Mouse (Mus musculus) mature B cell (primary cell): ENCODE measurements at regions not wholly inside any gene's neighbourhood (a gene's known extent, or its start where the extent isn't known, plus 50 kb on each side); places are given as distances from the start of the nearest gene placed in this dataset.

Experiments
- in situ Hi-C: fragments of 300-500 bp; cut with MboI; formaldehyde crosslinking; loops from 2 replicates; pipeline ENCODE4 v1.14.3; 2019

DNA sequence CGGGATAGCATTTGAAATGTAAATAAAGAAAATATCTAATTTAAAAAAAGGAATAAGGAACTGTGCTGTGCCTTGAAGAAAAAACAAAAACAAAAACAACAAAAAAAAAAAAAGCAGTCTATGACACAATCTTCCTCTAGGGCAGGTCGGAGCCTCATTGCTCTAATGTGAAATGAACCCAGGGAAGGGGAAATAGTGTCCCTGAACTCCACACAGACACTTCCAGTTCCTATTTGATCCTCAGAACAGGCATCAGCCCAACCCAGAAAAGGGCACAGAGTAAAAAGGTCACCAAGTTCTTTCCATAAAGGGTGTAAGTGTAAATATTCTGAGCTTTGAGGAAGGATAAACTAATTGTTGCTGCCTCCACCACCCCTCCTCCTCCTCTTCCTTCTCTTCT is 250.2 kb upstream of the Fggy start:
- in situ Hi-C loops: no loop called here

DNA sequence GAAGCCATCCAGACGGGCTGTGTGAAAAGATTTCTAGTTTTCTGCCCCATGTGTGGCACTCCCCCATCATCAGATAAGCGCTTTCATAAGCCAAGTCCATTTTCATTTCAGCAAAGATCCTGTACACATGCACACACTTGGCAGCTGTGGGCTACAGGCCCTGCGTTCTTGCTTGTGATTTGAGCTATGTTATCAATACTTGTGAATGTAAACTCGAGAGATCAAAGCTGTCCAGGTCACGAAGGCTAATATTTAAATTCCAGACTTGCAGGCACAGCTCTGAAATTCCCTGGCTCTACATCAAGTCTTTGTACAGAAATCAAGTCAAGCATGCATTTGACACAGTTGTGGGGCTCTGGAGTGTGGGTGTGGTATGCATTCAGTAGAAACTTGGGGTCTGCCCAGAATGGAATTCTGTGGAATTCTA is 248.8 kb upstream of the Fggy start:
- in situ Hi-C loops: no loop called here

DNA sequence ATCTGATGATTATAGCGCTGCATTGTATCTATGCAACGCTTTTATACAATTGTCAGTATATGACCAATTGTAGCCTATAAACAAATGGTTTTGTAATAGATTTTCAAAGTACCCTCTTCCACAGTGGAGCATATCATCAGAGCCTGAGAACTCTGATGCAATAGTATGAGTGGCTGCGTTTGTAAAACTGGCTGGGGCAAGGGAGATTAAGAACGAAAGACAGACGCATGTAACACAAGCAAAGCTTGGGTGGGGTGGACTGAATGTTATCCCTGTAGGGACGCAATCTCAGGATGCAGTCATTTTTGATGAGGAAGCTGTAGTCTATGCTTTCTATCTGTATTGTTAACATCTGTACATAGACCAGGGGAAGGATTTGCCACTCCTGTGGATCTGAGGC is 246.9 kb upstream of the Fggy start:
- in situ Hi-C loops: no loop called here

GRCm38 (mm10) chr4:95317821-95318290 is 239.5 kb upstream of the Fggy start:
- in situ Hi-C loops: no loop called here

GRCm38 (mm10) chr4:95318561-95318960 is 238.7 kb upstream of the Fggy start:
- in situ Hi-C loops: no loop called here

DNA sequence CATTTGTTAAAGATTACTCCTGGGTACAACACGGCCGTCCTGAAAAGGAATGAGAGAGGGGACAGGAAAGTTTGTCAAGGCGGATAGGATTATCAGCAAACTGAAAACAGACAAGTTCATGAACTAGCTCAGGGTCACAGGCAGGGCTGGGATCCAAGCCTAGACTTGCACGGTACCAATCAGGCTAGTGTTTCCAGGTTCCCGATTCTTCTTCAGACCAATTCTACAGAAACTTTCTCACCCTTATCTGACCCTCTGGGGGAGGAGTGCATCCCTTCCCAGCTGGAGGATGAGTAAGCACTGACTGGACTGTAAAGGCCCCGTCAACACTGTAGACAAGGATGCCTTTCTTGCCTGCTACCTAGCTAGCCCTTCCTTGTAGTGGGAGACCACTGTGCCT is 238.3 kb upstream of the Fggy start:
- in situ Hi-C loops: no loop called here

GRCm38 (mm10) chr4:95325861-95326260 is 231.4 kb upstream of the Fggy start:
- in situ Hi-C loops: no loop called here

DNA sequence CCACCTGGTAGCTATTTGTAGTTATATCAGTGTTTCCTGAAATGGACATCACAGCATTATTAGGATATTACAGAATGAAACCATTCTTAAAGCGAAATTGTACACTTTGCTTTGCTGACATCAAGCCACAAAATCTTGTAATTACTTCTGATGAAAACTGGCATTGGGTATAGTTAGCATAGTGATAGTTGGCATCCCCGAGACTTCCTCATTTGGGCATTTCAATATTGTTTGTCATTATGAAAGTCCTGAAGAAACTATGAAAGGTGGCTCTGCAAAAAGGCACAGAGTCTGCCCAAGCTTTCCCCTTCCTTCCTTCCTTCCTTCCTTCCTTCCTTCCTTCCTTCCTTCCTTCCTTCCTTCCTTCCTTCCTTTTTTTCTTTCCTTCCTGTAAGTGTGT is 217.5 kb upstream of the Fggy start:
- in situ Hi-C loops: no loop called here

DNA sequence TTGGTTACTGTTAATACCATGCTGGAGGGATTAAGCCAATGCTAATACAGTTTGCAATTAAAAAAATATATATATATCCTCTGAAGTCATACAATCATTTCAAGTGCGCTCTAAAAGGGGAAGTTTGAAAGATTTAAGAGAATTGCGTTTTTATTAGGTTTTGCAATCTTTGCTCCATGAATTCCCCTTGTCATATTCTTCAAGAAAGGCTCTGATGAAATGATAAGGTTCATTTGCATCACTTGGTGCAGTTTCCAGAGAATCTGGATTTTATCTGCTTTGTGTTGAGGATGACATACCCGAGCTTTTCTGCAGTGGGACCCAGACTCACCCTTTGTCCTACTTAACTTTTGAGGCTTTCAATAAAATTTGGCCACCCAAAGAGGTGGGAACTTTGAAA is 216.4 kb upstream of the Fggy start:
- in situ Hi-C loops: no loop called here

- in situ Hi-C loops: no loop called here
Observed at GRCm38 (mm10) chr4:95346722-95347197, 210.5 kb upstream of the Fggy start.

- in situ Hi-C loops: no loop called here
Observed at GRCm38 (mm10) chr4:95347436-95347835, 209.9 kb upstream of the Fggy start.

GRCm38 (mm10) chr4:95348405-95349123 is 208.7 kb upstream of the Fggy start:
- in situ Hi-C loops: no loop called here

- in situ Hi-C loops: no loop called here
Observed at GRCm38 (mm10) chr4:95353894-95354319, 203.4 kb upstream of the Fggy start.

DNA sequence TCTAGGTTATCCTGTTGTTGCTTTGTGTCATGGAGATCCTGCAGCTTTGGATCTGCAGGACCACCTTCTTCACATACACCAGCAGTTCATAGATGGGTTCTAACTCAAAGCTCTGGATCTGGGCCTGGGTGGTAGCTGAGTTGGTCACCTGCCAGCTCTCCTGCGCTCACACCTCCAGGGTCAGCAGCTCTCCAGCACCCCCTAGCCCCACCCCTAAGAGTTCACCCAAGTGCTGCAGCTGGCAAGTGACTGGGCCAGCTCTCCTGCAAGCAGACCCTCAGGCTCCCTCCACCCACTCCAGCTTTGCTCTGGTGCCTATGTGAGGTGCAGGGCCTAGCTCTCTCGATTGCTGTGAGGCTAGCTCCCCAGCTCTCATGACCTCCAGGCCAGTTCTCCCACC is 198.6 kb upstream of the Fggy start:
- in situ Hi-C loops: no loop called here

DNA sequence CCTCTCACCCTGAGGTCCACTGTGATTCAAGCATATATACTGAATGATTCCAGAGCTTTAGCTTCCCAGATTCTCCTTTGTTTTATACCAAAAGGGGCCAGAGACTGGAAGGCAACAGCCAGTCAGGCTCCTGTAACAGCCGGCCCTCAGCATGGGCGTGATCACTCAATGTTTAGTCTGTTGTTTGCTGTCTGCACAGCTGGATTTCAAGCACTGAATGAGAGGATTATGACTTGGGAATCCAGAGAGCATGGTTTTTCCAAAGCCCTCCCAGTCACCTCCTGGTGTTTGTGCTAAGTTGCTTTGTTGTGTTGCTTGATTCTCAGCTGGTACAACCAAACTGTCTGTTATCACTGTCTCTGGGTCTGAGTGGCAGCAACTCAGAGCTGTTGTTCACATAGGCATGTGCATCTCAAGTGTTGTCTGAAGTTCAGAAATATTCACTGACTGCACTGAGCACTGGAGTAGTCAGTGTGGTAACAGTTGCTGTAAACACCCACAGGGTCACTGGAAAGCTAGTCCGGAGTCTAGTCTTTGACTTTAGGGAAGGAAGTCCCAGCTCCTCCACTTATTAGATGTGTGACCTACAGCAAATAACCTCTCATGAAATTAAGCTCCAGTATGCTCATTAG is 196.9 kb upstream of the Fggy start:
- in situ Hi-C loops: no loop called here

DNA sequence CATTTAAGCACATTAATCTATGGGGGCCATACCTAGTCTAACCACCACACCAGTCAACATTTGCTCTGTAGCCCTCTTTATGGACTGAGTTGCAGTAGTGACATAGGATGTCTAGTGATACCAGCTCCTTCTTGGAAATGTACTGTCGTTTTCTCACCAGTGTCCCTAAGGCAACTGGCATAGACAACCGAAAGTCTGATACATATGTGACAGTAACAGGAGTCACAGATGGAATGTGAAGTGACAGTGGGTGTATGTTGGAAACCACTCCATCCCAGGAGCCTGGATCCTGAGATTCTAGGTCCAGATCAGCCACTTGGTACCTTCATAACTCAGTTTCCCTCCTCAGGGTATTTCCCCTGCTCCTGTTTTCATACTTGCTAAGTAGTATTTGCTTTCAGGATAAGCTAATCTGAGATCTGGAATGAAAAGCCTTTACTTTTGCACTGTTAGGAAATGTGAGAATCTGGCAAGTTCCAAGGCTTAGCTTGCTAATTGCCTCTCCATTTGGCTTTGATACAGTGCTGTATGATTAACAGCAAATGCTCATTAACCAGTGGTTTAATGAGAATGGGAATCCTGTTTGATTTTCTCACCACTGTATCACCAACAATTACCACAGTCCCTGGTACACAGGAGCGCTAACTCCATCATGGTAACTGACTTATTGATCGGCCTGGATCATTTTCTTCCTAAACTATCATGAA is 192.8 kb upstream of the Fggy start:
- in situ Hi-C loops: no loop called here

DNA sequence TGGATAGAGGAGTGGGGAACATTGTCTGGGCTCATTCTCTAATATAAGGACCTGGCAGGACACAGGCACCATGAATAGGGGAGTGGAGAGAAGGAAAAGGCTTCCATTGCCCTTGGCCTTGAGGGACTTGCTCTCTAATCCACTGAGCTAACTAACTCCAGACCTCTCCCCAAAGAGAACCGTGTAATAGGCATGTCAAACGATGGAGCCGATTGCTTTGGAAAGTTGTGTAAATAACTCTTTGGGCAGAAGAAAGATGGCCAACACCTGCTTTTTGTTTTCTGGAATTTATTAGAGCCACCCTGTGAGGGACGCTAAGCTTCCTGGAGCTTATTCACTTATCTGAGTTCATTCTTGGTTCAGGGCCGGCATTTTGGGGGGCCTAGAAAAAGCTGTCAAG is 180.9 kb upstream of the Fggy start:
- in situ Hi-C loops: no loop called here

DNA sequence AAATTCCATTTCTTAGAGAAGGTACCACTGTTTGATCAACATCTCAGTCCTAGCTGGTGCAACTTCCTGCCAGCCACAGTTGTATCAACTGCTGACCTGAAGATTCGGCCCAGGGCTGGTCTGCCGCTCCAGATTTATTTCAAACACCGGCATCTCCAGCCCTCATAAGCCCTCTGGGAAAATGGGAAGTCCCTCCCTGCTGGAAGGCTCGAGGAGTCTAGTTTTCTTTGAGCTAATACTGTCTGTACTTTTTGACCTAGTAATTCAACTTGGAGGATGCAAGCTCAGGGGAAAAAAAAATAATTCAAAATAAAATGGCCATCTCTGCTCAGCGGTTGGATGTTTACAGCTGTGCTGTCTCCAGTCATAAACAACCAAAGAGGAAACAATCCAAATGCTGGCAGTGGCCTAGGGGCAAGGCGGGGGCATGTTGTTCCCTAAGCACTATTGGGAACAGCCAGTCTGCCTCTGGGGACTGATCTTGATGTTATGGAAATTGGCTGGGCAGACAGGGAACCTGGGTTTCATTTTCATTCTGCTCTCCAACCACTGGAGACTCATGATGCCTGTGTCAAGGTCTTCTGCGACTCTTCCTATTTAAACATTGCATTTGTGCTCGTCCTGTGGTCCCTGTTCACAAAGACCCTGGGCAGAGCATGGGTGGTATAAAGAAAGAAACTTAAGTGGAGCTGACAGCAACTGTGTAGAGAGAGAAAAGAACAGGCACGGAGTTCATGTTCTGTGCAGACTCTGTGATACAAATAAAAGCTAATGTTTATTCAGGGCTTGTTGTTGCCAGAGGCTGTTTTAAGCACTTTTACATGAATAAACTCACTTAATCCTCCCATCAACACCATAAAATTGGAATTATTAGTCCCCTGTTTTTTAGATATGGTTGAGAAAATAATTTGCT is 179.8 kb upstream of the Fggy start:
- in situ Hi-C loops: no loop called here

GRCm38 (mm10) chr4:95378645-95379044 is 178.7 kb upstream of the Fggy start:
- in situ Hi-C loops: no loop called here

DNA sequence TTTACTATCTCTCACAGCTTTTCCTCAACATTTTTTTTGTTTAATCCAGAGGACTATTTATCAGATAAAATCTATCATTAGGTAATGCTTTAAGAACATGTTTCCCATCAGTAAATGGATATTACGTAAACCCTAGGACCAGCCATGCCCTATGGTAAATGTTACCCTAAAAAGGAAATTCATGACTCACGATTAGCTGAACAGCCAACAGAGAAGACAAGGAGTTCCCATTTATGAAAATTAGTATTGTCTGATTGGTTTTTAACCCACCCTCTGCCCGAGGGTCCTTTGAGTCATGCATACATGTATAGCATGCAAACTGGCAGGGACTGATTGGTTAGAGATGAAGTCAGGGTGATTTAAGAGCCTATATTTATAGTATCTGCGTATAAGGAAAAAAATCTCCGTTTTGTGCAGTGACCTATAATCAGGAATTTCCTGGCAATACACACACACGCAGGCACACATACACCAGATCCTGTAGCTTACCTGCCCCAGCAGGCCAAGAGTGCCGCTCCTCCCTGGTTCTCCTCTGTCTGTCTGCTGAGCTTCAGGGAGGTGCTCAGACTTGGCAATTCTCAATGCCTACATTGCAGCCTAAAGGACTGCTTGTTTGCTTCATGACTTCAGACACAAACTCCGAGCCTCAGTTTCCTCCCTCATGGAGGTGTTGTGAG is 174.0 kb upstream of the Fggy start:
- in situ Hi-C loops: no loop called here

DNA sequence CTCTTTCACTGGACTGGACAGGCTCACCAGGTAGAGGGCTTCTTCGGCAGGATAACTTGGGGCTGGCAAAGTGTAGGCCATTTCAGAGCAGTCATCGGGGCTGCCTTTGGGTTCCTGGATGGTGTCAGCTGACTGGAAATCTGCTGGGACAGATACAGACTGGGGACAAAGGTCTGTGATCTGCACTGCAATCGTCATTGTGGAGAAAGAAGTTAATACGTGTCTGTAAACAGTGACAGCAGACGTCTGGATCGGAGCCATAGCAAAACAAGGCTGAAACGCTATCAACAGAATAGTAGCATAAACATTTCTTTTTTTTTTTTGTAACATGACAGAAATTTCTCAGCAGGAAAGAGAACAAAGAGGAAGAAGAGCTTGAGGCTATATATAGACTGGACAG is 171.8 kb upstream of the Fggy start:
- in situ Hi-C loops: no loop called here
